Mouse (Mus musculus): ENCODE data around the gene Ror2. TPM values are rescaled to one million over a fixed set of nuclear protein-coding genes. Genes with fewer than 3 reads are reported as not detected.

Ror2 gene
- polyA plus RNA-seq, 1 experiment from 2014 or later, result 40.1 TPM

GRCm38 (mm10) chr13:53302688-53303087 lies 16.8 kb upstream of the Ror2 start:
- H3K27ac ChIP-seq, result no peak overlapping the region
- no peaks in the 10 kb centered on the region; the same call in 1 of the 2 replicates for H3K27me3 ChIP-seq (ENCODE audit: low read depth, poor library complexity, severe bottlenecking)
- 31% methylated on average over 10 of the region's 10 CpGs for WGBS
- no peaks in the 10 kb centered on the region for H3K9me3 ChIP-seq (replicated peaks)
- no peaks in the 10 kb centered on the region for H3K36me3 ChIP-seq
- H3K4me3 ChIP-seq, result no peak overlapping the region
- H3K4me1 ChIP-seq, result peaks cover 37% of the 10 kb centered on the region
- no peak for DNase-seq (ENCODE audit: low spot score)

DNA sequence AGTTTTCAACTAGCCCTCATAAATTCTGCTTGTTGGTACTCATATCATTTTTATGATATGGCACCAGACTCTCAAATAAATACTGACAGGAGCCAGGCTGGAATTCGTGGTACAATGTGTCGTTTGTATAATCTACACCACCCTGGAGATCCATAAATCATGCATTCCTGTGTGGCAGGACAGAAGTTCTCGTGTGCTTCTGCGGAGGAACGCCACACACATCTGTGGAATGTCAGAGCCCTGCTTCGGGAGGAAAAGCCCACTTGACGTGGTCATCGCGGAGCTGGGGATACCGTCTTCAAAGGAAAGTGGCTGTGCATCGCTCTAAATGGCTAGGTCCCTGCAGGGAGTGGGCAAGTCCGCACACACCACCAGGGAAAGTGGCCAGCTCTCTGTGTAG lies 7.1 kb upstream of the Ror2 start:
- Histone ChIP-seq H3K27ac (peak overlapping the region; percentile 46; the same call in 1 of the 2 replicates), H3K4me3 (no peak overlapping the region), H3K9me3 (replicated peaks) (0 out of 2 replicates have a peak, but pooled peaks cover 2% of the 10 kb centered on the region), H3K27me3 (ENCODE audit: low read depth, poor library complexity, severe bottlenecking) (no peaks in the 10 kb centered on the region; the same call in 1 of the 2 replicates), H3K36me3 (no peaks in the 10 kb centered on the region), H3K4me1 (peaks cover 36% of the 10 kb centered on the region)
- WGBS, result 32% methylated on average over 12 of the region's 12 CpGs
- DNase-seq (ENCODE audit: low spot score), result no peak

- H3K36me3 ChIP-seq, result no peaks in the 10 kb centered on the region
- H3K4me1 ChIP-seq, result peaks cover 28% of the 10 kb centered on the region
- DNase-seq (ENCODE audit: low spot score), result no peak
- H3K4me3 ChIP-seq, result no peak overlapping the region
- H3K9me3 ChIP-seq (replicated peaks), result 0 out of 2 replicates have a peak, but pooled peaks cover 2% of the 10 kb centered on the region
- 26% methylated on average over 3 of the region's 3 CpGs for WGBS
- no peaks in the 10 kb centered on the region for H3K27me3 ChIP-seq (ENCODE audit: low read depth, poor library complexity, severe bottlenecking)
- H3K27ac ChIP-seq, result no peak overlapping the region
Observed at GRCm38 (mm10) chr13:53292244-53292643, 6.3 kb upstream of the Ror2 start.

DNA sequence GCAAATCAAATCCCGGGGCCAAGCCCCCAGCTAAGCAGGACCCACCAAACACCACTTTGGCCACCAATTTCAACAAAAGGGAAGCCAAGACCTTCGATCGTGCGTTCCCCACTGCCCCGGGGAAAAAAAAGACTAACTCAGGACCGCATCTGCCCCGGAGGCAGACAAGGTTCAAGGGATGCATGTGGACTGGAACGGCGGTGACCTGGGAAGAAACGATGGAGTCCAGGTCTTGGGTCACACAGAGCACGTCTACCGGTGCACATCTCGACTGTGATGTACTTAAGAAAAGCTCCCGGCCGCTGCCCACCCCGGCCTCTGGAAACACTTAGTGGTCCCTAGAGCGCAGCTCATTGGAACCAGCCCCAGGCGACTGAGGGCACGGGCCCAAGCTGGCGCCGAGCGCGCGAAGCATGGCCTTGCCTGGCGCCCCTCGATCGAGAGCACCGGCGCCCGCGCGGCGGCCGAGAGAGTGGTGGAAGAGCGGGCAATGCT lies 616 bp downstream of the Ror2 start:
- under 1% methylated on average over 35 of the region's 35 CpGs for WGBS
- H3K4me3 ChIP-seq, result peak overlapping the region; percentile 93
- no peaks in the 10 kb centered on the region; the same call in 1 of the 2 replicates for H3K36me3 ChIP-seq
- H3K4me1 ChIP-seq, result peaks cover 57% of the 10 kb centered on the region
- H3K9me3 ChIP-seq (replicated peaks), result no peaks in the 10 kb centered on the region
- no peaks in the 10 kb centered on the region for H3K27me3 ChIP-seq (ENCODE audit: low read depth, poor library complexity, severe bottlenecking)
- peak overlapping the region; percentile 98 for H3K27ac ChIP-seq
- peak; percentile 79 for DNase-seq (ENCODE audit: low spot score)

- WGBS, result 1% methylated on average over 17 of the region's 17 CpGs
- H3K9me3 ChIP-seq (replicated peaks), result no peaks in the 10 kb centered on the region
- H3K36me3 ChIP-seq, result no peaks in the 10 kb centered on the region; the same call in 1 of the 2 replicates
- peak overlapping the region; percentile 93 for H3K4me3 ChIP-seq
- H3K4me1 ChIP-seq, result peaks cover 60% of the 10 kb centered on the region
- H3K27ac ChIP-seq, result peak overlapping the region; percentile 98
- H3K27me3 ChIP-seq (ENCODE audit: low read depth, poor library complexity, severe bottlenecking), result no peaks in the 10 kb centered on the region
- peak; percentile 65 for DNase-seq (ENCODE audit: low spot score)
Observed at GRCm38 (mm10) chr13:53284740-53285191, 1.2 kb downstream of the Ror2 start.

DNA sequence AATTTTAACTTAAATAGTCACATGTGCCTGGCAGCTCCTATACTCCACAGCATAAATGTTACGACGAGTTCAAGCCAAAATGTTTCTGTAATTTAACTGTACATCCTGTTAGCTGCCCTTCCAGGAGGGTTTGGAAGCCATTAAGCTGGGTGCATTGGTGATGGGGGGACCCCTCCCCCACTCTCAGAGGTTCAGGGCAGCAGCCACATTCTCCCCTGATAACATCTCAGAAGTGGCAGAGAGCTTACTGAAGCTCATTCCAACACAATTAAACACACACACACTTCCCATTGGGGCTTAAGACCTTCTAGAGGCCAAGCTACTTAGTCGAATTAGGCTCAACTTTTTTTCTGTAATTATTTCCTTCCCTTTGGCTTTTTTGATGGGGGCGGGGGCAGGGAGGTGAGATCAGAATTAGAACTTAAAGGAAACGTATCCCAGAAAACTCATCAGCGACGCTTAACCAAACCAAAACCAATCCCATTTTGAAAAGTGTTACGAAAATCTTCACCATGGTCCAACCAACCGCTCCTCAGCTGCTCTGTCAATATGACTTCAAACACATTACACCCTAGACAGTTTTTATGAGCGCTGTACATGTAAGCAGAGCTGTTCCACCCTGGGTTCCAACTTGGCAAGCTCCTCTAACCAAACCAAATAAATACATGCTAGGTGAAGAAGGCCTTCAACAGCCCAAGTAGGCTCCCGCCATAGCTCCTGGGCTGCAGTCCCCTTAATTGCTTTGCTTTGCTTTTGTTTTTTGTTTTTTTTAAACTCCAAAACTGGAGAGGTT lies 4.1 kb downstream of the Ror2 start:
- Histone ChIP-seq H3K27ac (peak overlapping the region; percentile 37; the same call in 1 of the 2 replicates), H3K36me3 (no peaks in the 10 kb centered on the region), H3K9me3 (replicated peaks) (no peaks in the 10 kb centered on the region), H3K4me1 (peaks cover 89% of the 10 kb centered on the region), H3K27me3 (ENCODE audit: low read depth, poor library complexity, severe bottlenecking) (no peaks in the 10 kb centered on the region), H3K4me3 (peak overlapping the region; percentile 93)
- 29% methylated on average over 11 of the region's 11 CpGs for WGBS
- no peak for DNase-seq (ENCODE audit: low spot score)

- Histone ChIP-seq H3K27ac (no peak overlapping the region), H3K4me3 (no peak overlapping the region), H3K4me1 (peaks cover 86% of the 10 kb centered on the region), H3K9me3 (replicated peaks) (no peaks in the 10 kb centered on the region), H3K36me3 (no peaks in the 10 kb centered on the region), H3K27me3 (ENCODE audit: low read depth, poor library complexity, severe bottlenecking) (no peaks in the 10 kb centered on the region)
- 71% methylated on average over 10 of the region's 10 CpGs for WGBS
- no peak for DNase-seq (ENCODE audit: low spot score)
Observed at GRCm38 (mm10) chr13:53278908-53279307, 7.0 kb downstream of the Ror2 start.

GRCm38 (mm10) chr13:53276381-53276780 lies 9.5 kb downstream of the Ror2 start:
- H3K4me1 ChIP-seq, result peaks cover 60% of the 10 kb centered on the region
- no peak overlapping the region for H3K4me3 ChIP-seq
- H3K36me3 ChIP-seq, result peaks cover 8% of the 10 kb centered on the region; the same call in 1 of the 2 replicates
- 10% methylated on average over 7 of the region's 7 CpGs for WGBS
- H3K9me3 ChIP-seq (replicated peaks), result no peaks in the 10 kb centered on the region
- H3K27ac ChIP-seq, result no peak overlapping the region
- DNase-seq (ENCODE audit: low spot score), result no peak
- H3K27me3 ChIP-seq (ENCODE audit: low read depth, poor library complexity, severe bottlenecking), result no peaks in the 10 kb centered on the region

DNA sequence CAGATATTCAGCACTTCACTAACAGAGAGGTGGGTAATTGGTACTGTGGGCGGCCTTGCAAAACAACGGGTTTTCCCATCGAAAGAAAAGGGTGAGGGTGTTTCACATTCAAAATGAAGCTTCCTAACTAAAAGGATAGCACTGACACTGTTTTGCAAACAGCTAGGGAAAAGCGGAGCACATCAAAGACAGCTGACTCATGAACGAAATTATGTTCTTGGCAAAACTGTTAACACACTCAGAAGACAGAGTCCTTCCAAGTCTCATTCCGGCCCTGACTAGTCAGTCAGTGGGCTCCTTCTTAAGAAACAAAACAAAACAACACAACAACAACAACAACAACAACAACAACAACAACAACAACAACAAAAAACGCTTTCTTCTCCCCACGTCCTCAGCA lies 10.1 kb downstream of the Ror2 start:
- H3K27me3 ChIP-seq (ENCODE audit: low read depth, poor library complexity, severe bottlenecking), result no peaks in the 10 kb centered on the region
- H3K27ac ChIP-seq, result no peak overlapping the region
- no peak overlapping the region for H3K4me3 ChIP-seq
- WGBS, result 39% methylated on average over 8 of the region's 8 CpGs
- DNase-seq (ENCODE audit: low spot score), result no peak
- no peaks in the 10 kb centered on the region for H3K9me3 ChIP-seq (replicated peaks)
- H3K36me3 ChIP-seq, result peaks cover 8% of the 10 kb centered on the region; the same call in 1 of the 2 replicates
- peaks cover 54% of the 10 kb centered on the region for H3K4me1 ChIP-seq

DNA sequence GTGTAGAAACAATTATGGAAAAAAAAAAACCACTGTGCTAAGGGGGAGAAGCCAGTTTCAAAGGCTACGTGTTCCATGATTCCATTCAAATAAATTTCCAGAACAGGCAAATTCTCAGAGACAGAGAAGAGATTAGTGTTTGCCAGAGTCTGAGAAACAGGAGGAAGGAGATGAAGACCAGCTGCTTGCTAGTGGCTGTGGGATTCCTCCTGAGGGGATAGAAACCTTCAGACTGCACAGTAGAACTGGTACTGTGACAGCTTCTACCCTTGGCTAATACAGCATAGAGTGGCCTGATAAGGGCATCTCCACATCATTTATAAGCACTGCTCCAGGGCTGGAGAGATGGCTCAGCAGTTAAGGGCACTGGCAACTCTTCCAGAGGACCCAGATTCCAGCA lies 11.2 kb downstream of the Ror2 start:
- 82% methylated on average over 1 of the region's 1 CpGs for WGBS
- no peak overlapping the region for H3K27ac ChIP-seq
- H3K4me1 ChIP-seq, result peaks cover 51% of the 10 kb centered on the region
- H3K36me3 ChIP-seq, result peaks cover 8% of the 10 kb centered on the region; the same call in 1 of the 2 replicates
- no peak for DNase-seq (ENCODE audit: low spot score)
- H3K9me3 ChIP-seq (replicated peaks), result no peaks in the 10 kb centered on the region
- no peak overlapping the region for H3K4me3 ChIP-seq
- H3K27me3 ChIP-seq (ENCODE audit: low read depth, poor library complexity, severe bottlenecking), result no peaks in the 10 kb centered on the region

DNA sequence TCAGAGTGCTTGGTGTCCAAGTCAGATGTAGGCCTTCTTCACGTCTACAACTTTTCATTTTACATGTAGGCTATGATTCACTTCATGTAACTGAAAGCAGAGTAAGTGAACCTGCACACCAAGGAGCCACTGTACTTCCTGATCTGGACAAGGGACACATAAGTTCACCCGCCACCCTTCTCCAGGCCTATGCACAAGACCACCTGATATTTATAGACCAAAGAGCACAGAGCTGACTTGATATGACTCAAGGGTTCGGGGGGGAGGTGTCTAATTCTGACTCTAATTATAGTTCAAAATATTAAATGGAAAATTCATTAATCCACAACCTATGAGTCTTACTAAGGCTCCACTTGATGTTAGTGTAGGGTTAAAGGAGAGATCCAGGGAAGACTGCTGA lies 14.3 kb downstream of the Ror2 start:
- DNase-seq (ENCODE audit: low spot score), result no peak
- Histone ChIP-seq H3K27me3 (ENCODE audit: low read depth, poor library complexity, severe bottlenecking) (no peaks in the 10 kb centered on the region), H3K36me3 (peaks cover 8% of the 10 kb centered on the region; the same call in 1 of the 2 replicates), H3K9me3 (replicated peaks) (no peaks in the 10 kb centered on the region), H3K4me1 (peaks cover 49% of the 10 kb centered on the region), H3K27ac (no peak overlapping the region), H3K4me3 (no peak overlapping the region)
- WGBS, result 93% methylated on average over 3 of the region's 3 CpGs

GRCm38 (mm10) chr13:53270549-53270948 lies 15.4 kb downstream of the Ror2 start:
- no peak for DNase-seq (ENCODE audit: low spot score)
- WGBS, result 89% methylated on average over 4 of the region's 4 CpGs
- Histone ChIP-seq H3K9me3 (replicated peaks) (no peaks in the 10 kb centered on the region), H3K27me3 (ENCODE audit: low read depth, poor library complexity, severe bottlenecking) (no peaks in the 10 kb centered on the region), H3K4me1 (peaks cover 49% of the 10 kb centered on the region), H3K27ac (no peak overlapping the region), H3K4me3 (no peak overlapping the region), H3K36me3 (peaks cover 8% of the 10 kb centered on the region; the same call in 1 of the 2 replicates)

DNA sequence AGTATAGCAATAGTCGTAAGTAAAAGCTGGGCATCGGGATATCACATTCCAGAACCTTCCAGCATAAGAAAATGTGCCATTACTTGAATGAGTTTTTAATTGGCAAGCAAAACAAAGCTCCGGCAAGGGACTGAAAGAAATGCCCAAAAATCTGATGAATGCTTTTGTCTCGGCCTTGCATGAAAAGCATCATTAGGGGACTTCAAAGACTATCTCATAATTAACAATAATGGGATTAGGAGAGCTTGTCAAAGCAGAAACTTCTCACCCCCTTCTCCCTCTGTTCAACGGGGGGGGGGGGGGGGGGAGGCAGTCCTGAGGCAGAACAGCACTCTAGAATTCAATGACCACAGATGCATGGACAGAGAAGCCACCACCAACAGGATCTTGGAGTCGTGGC lies 17.4 kb downstream of the Ror2 start:
- Histone ChIP-seq H3K36me3 (peaks cover 8% of the 10 kb centered on the region; the same call in 1 of the 2 replicates), H3K4me3 (no peak overlapping the region), H3K27me3 (ENCODE audit: low read depth, poor library complexity, severe bottlenecking) (no peaks in the 10 kb centered on the region), H3K9me3 (replicated peaks) (no peaks in the 10 kb centered on the region), H3K4me1 (peaks cover 60% of the 10 kb centered on the region), H3K27ac (no peak overlapping the region)
- WGBS, result 56% methylated on average over 6 of the region's 6 CpGs
- DNase-seq (ENCODE audit: low spot score), result no peak

Measured in limb, embryonic 10.5 days (tissue).